Mouse (Mus musculus) liver, embryonic 14.5 days (tissue): Measurements from ENCODE around the gene Gm10130.
"Not testable (repeated sequence)": the region's sequence is repeated elsewhere in the genome, so short reads cannot be mapped to it uniquely, and the experiment has no call there.

Source experiments
- CTCF ChIP-seq: IDR thresholded peaks from 2 replicates; pipeline ENCODE4 v1.5.1; 2016; ENCODE audit warnings: antibody characterized with exemption, low read depth, control low read depth
- EP300 ChIP-seq: IDR thresholded peaks from 2 replicates; pipeline ENCODE4 v1.6.1; 2016; ENCODE audit warnings: antibody characterized with exemption, low read depth

DNA sequence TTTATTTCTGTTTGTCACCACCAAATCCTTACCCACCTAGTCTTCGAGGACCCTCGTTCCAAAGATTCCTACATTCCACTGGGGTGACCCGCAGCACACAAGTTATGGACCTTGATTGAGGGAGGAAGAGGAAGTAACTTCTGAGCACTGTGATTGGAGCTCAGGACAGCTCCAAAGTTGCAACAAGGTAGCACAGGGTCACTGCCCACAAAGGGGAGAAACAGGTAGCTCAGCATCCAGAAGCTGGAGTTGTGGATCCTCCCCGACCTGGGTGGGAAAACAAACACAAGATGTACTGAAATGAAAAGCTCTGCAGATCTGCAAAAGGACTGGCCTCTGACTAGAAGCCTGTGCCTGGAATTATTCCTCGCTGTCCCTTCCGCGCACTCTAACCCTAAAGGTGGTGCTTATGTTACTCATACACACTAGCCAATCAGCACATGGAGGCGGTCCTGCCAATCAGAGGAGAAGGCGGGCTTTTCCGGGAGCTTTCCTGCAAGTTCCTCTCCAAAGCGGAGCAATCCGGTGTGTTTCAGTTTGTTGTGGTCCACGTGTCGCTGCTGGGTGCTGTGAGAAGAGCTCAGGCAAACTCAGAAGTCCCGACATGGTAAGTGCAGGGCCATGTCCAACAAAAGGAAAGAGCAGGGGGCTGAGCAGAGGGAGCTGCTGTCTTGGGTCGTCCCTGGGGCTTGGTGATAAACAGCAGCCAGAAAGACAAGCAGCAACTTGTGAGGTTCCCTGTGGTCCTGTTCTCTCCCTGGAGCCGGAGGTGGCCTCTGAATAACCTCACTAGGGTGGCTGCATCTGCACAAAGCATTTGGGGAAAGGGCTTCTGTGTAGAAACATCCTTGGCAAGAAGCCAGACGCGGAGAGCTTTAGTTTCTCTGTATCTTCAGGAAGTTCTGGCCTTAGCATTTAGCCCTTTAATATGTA, 12.3 kb upstream of the Gm10130 start:
- TF ChIP-seq EP300, CTCF: not testable (repeated sequence)
